Mouse (Mus musculus) lung, embryonic 15.5 days (tissue): ENCODE data around the gene Stox2. TPM values are rescaled to one million over a fixed set of nuclear protein-coding genes. Genes with fewer than 3 reads are reported as not detected.

Source experiments
- ATAC-seq: fragments of 200-750 bp; cut with Nextera tagmentation; 2 replicates; pipeline ENCODE4 v1.8.0; 2017; ENCODE audit warnings: moderate number of reproducible peaks, borderline replicate concordance; ENCODE audit not compliant: low FRiP score, low TSS enrichment; ENCODE audit errors: extremely low read depth
- H3K27ac ChIP-seq: fragments of 300-500 bp; sonication (generic); 2 replicates; pipeline ENCODE4 v1.5.1; 2015; ENCODE audit warnings: moderate library complexity, mild to moderate bottlenecking, inconsistent platforms
- H3K27me3 ChIP-seq: fragments of 300-500 bp; sonication (generic); 2 replicates; pipeline ENCODE4 v1.6.1; 2015; ENCODE audit warnings: inconsistent platforms
- H3K36me3 ChIP-seq: fragments of 300-500 bp; sonication (generic); 2 replicates; pipeline ENCODE4 v1.6.1; 2015; ENCODE audit warnings: inconsistent platforms
- H3K4me1 ChIP-seq: fragments of 300-500 bp; sonication (generic); 2 replicates; pipeline ENCODE4 v1.6.1; 2015; ENCODE audit warnings: inconsistent platforms
- H3K4me2 ChIP-seq: fragments of 300-500 bp; sonication (generic); 2 replicates; pipeline ENCODE4 v1.6.1; 2015; ENCODE audit warnings: inconsistent platforms, mild to moderate bottlenecking, moderate library complexity
- H3K4me3 ChIP-seq: fragments of 300-500 bp; sonication (generic); 2 replicates; pipeline ENCODE4 v1.5.1; 2015; ENCODE audit warnings: mild to moderate bottlenecking, inconsistent platforms
- H3K9ac ChIP-seq: fragments of 300-500 bp; sonication (generic); 2 replicates; pipeline ENCODE4 v1.6.1; 2015; ENCODE audit warnings: inconsistent platforms
- H3K9me3 ChIP-seq: fragments of 300-500 bp; sonication (generic); 2 replicates; pipeline ENCODE4 v1.6.1; 2016; ENCODE audit warnings: inconsistent platforms
- WGBS: fragments of 180-500 bp; shearing (Covaris S2); methylation state at CpG from one replicate; pipeline ENCODE4 v1.1.7; 2015; 5-methylcytosine and 5-hydroxymethylcytosine counted together
- polyA plus RNA-seq: library from polyadenylated mRNA; unstranded; fragments of >200 nt; fragmentation: Nextera tagmentation; extraction: Ambion mirVana; gene quantifications from 2 replicates; pipeline ENCODE4 v1.2.1, GENCODE M21; 2015

Gene Stox2
- polyA plus RNA-seq, 1 experiment from 2014 or later, result 12.7 TPM

GRCm38 (mm10) chr8:47404852-47405251, 41.3 kb downstream of the Stox2 start:
- no peaks in the 10 kb centered on the region for H3K36me3 ChIP-seq
- ATAC-seq, result no peak

GRCm38 (mm10) chr8:47392927-47393326, 53.2 kb downstream of the Stox2 start:
- no peak for ATAC-seq
- no peaks in the 10 kb centered on the region for H3K27me3 ChIP-seq
- H3K9ac ChIP-seq, result no peak overlapping the region
- peaks cover 6% of the 10 kb centered on the region; the same call in 1 of the 2 replicates for H3K4me1 ChIP-seq
- no peaks in the 10 kb centered on the region for H3K9me3 ChIP-seq
- H3K27ac ChIP-seq, result no peak overlapping the region
- 23% methylated on average over 7 of the region's 7 CpGs for WGBS
- no peak overlapping the region for H3K4me2 ChIP-seq
- no peaks in the 10 kb centered on the region for H3K36me3 ChIP-seq
- H3K4me3 ChIP-seq, result no peak overlapping the region

More at GRCm38 (mm10) chr8:47404852-47405251, 41.3 kb downstream of the Stox2 start:
- no peak overlapping the region for H3K4me3 ChIP-seq
- H3K9ac ChIP-seq, result no peak overlapping the region
- H3K4me2 ChIP-seq, result no peak overlapping the region
- no peaks in the 10 kb centered on the region for H3K9me3 ChIP-seq
- WGBS, result 78% methylated on average over 1 of the region's 2 CpGs
- H3K4me1 ChIP-seq, result 0 out of 2 replicates have a peak, but pooled peaks cover 7% of the 10 kb centered on the region
- H3K27me3 ChIP-seq, result peaks cover 14% of the 10 kb centered on the region
- no peak overlapping the region for H3K27ac ChIP-seq

GRCm38 (mm10) chr8:47392290-47392689, 53.9 kb downstream of the Stox2 start:
- H3K27me3 ChIP-seq, result no peaks in the 10 kb centered on the region
- no peak overlapping the region for H3K27ac ChIP-seq
- no peaks in the 10 kb centered on the region for H3K9me3 ChIP-seq
- WGBS, result 77% methylated on average over 18 of the region's 18 CpGs
- H3K4me1 ChIP-seq, result 0 out of 2 replicates have a peak, but pooled peaks cover 10% of the 10 kb centered on the region
- no peak overlapping the region for H3K9ac ChIP-seq
- no peaks in the 10 kb centered on the region for H3K36me3 ChIP-seq
- no peak overlapping the region for H3K4me2 ChIP-seq
- no peak overlapping the region for H3K4me3 ChIP-seq
- ATAC-seq, result no peak

- Histone ChIP-seq H3K4me1 (0 out of 2 replicates have a peak, but pooled peaks cover 10% of the 10 kb centered on the region), H3K9ac (no peak overlapping the region), H3K27ac (no peak overlapping the region), H3K4me3 (no peak overlapping the region), H3K36me3 (no peaks in the 10 kb centered on the region), H3K9me3 (no peaks in the 10 kb centered on the region), H3K27me3 (no peaks in the 10 kb centered on the region), H3K4me2 (no peak overlapping the region)
- no peak for ATAC-seq
- WGBS, result 91% methylated on average over 10 of the region's 10 CpGs
Measured at GRCm38 (mm10) chr8:47391844-47392243, 54.3 kb downstream of the Stox2 start.

- no peak overlapping the region for H3K9ac ChIP-seq
- H3K36me3 ChIP-seq, result no peaks in the 10 kb centered on the region
- H3K27ac ChIP-seq, result no peak overlapping the region
- no peaks in the 10 kb centered on the region for H3K9me3 ChIP-seq
- no peak for ATAC-seq
- no peaks in the 10 kb centered on the region for H3K27me3 ChIP-seq
- H3K4me1 ChIP-seq, result 0 out of 2 replicates have a peak, but pooled peaks cover 10% of the 10 kb centered on the region
- H3K4me3 ChIP-seq, result no peak overlapping the region
- no peak overlapping the region for H3K4me2 ChIP-seq
- WGBS, result 48% methylated on average over 3 of the region's 3 CpGs
Measured at GRCm38 (mm10) chr8:47389430-47389829, 56.7 kb downstream of the Stox2 start.

GRCm38 (mm10) chr8:47388171-47388570, 58.0 kb downstream of the Stox2 start:
- 0 out of 2 replicates have a peak, but pooled peaks cover 10% of the 10 kb centered on the region for H3K4me1 ChIP-seq
- ATAC-seq, result no peak
- no peaks in the 10 kb centered on the region for H3K36me3 ChIP-seq
- H3K9ac ChIP-seq, result no peak overlapping the region
- 62% methylated on average over 12 of the region's 12 CpGs for WGBS
- H3K27me3 ChIP-seq, result no peaks in the 10 kb centered on the region
- H3K9me3 ChIP-seq, result no peaks in the 10 kb centered on the region
- no peak overlapping the region for H3K4me3 ChIP-seq
- no peak overlapping the region for H3K27ac ChIP-seq
- H3K4me2 ChIP-seq, result no peak overlapping the region

GRCm38 (mm10) chr8:47385810-47386209, 60.4 kb downstream of the Stox2 start:
- Histone ChIP-seq H3K27me3 (no peaks in the 10 kb centered on the region), H3K4me1 (0 out of 2 replicates have a peak, but pooled peaks cover 12% of the 10 kb centered on the region), H3K9ac (no peak overlapping the region), H3K4me2 (no peak overlapping the region), H3K36me3 (no peaks in the 10 kb centered on the region), H3K9me3 (no peaks in the 10 kb centered on the region), H3K27ac (no peak overlapping the region), H3K4me3 (no peak overlapping the region)
- ATAC-seq, result no peak
- WGBS, result 61% methylated on average over 1 of the region's 1 CpGs

- ATAC-seq, result no peak
- WGBS, result 87% methylated on average over 5 of the region's 5 CpGs
- Histone ChIP-seq H3K27ac (no peak overlapping the region), H3K4me3 (no peak overlapping the region), H3K36me3 (no peaks in the 10 kb centered on the region), H3K27me3 (no peaks in the 10 kb centered on the region), H3K4me1 (peaks cover 21% of the 10 kb centered on the region; the same call in 1 of the 2 replicates), H3K9ac (no peak overlapping the region), H3K9me3 (no peaks in the 10 kb centered on the region), H3K4me2 (no peak overlapping the region)
Measured at GRCm38 (mm10) chr8:47384151-47384550, 62.0 kb downstream of the Stox2 start.

- Histone ChIP-seq H3K4me3 (no peak overlapping the region), H3K4me1 (peaks cover 19% of the 10 kb centered on the region; the same call in 1 of the 2 replicates), H3K27me3 (no peaks in the 10 kb centered on the region), H3K27ac (no peak overlapping the region), H3K9me3 (no peaks in the 10 kb centered on the region), H3K9ac (no peak overlapping the region), H3K36me3 (no peaks in the 10 kb centered on the region), H3K4me2 (no peak overlapping the region)
- no peak for ATAC-seq
- 80% methylated on average over 9 of the region's 9 CpGs for WGBS
Measured at GRCm38 (mm10) chr8:47383632-47384031, 62.5 kb downstream of the Stox2 start.

DNA sequence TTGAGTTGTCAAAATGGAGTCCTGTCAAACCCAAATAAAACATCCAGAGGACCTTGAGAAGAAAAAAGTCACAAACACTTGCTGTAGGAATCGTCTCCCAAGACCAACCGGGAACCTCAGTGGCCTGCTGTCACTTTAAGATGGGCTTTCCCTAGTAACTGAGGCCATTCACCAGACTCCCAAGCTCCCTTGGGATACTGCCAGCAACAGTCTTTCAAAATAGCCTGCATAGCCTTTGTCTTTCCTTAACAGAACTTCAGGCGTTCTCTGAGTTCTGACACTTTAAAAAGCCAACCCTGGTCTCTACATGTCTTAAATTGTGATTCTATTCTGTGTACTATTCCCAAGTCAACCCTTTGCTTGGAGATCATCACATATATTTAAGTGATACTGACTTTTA, 64.9 kb downstream of the Stox2 start:
- 36% methylated on average over 3 of the region's 3 CpGs for WGBS

DNA sequence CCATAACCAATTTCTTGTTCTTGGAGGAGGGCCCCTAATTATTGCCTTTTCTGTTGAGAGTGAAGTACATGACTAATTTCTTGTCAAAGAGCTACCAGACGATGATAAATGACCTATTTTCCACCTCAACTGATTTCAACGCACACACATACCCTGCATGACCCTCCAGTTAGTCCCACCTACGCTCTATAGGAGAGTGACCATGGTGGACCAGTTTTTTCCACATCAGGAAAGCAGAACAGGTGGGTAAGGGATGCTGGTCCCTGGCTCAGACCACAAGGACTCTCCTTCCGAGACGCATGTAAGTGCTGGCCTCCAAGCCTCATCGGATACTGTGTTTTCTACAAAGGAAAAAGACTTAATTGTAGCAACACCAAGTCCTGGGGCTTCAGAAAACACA, 65.4 kb downstream of the Stox2 start:
- Histone ChIP-seq H3K36me3 (no peaks in the 10 kb centered on the region), H3K4me1 (peaks cover 11% of the 10 kb centered on the region; the same call in 1 of the 2 replicates), H3K27ac (no peak overlapping the region), H3K9me3 (no peaks in the 10 kb centered on the region), H3K9ac (no peak overlapping the region), H3K27me3 (no peaks in the 10 kb centered on the region), H3K4me3 (no peak overlapping the region), H3K4me2 (no peak overlapping the region)
- ATAC-seq, result no peak
- WGBS, result 68% methylated on average over 6 of the region's 6 CpGs

More for the DNA sequence above, 64.9 kb downstream of the Stox2 start:
- no peak for ATAC-seq
- Histone ChIP-seq H3K4me1 (peaks cover 11% of the 10 kb centered on the region; the same call in 1 of the 2 replicates), H3K27ac (no peak overlapping the region), H3K36me3 (no peaks in the 10 kb centered on the region), H3K9me3 (no peaks in the 10 kb centered on the region), H3K4me3 (no peak overlapping the region), H3K4me2 (no peak overlapping the region), H3K27me3 (no peaks in the 10 kb centered on the region), H3K9ac (no peak overlapping the region)

DNA sequence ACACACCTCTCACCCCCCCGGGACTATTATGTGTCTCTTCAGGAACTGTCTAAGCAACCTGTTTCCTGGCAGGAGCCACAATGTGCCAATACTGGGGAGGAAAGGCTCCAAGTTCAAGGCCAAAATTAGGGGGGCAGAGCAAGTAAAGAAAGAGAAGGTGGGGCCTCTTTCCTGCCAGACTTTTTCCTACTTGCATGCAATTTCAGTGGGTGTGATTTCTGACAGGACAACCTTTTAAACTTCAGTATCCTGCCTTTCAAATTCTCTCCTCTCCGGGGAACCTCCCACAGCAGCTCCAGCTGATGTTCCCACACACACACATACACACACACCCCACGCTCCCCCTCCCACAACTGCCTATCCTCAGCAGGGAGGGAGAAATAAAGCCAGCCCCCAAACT, 66.1 kb downstream of the Stox2 start:
- no peaks in the 10 kb centered on the region for H3K27me3 ChIP-seq
- no peak overlapping the region for H3K9ac ChIP-seq
- H3K4me2 ChIP-seq, result no peak overlapping the region
- no peak overlapping the region for H3K27ac ChIP-seq
- peaks cover 11% of the 10 kb centered on the region; the same call in 1 of the 2 replicates for H3K4me1 ChIP-seq
- no peaks in the 10 kb centered on the region for H3K36me3 ChIP-seq
- no peak overlapping the region for H3K4me3 ChIP-seq
- no peaks in the 10 kb centered on the region for H3K9me3 ChIP-seq
- ATAC-seq, result no peak
- 46% methylated on average over 3 of the region's 3 CpGs for WGBS

DNA sequence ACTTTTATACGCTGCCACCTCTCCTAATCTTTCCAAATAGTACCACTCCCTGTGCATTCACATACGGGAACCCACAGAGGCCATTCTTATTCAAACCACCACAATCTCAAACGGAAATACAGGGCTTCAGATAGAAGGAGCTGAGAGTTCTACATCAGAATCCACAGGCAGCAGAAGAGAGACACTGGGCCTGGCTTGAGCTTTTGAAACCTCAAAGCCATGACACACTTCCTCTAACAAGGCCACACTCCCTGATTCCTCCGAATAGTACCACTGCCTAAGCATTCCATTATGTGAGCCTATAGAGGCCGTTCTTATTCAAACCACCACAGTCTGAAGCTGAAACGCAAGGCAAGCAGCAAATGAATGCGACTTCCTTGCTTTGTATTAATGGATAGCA, 69.5 kb downstream of the Stox2 start:
- ATAC-seq, result no peak
- H3K27ac ChIP-seq, result no peak overlapping the region
- H3K27me3 ChIP-seq, result no peaks in the 10 kb centered on the region
- no peaks in the 10 kb centered on the region for H3K9me3 ChIP-seq
- H3K4me2 ChIP-seq, result no peak overlapping the region
- H3K9ac ChIP-seq, result no peak overlapping the region
- peaks cover 11% of the 10 kb centered on the region; the same call in 1 of the 2 replicates for H3K4me1 ChIP-seq
- whole genome bisulfite sequencing, result 90% methylated on average over 7 of the region's 7 CpGs
- no peak overlapping the region for H3K4me3 ChIP-seq
- no peaks in the 10 kb centered on the region for H3K36me3 ChIP-seq
